Mouse (Mus musculus) erythroblast, embryonic 14.5 days (primary cell): ENCODE measurements at regions not wholly inside any gene's neighbourhood (a gene's known extent, or its start where the extent isn't known, plus 50 kb on each side); places are given as distances from the start of the nearest gene placed in this dataset.

Experiments
- GATA1 ChIP-seq: IDR thresholded peaks from 2 replicates; pipeline ENCODE4 v1.6.1; 2012; ENCODE audit warnings: low read length, inconsistent platforms, mixed read lengths
- TAL1 ChIP-seq: IDR thresholded peaks from 3 replicates; pipeline ENCODE4 v1.6.1; 2012; ENCODE audit warnings: low read length, inconsistent platforms, mixed read lengths

DNA sequence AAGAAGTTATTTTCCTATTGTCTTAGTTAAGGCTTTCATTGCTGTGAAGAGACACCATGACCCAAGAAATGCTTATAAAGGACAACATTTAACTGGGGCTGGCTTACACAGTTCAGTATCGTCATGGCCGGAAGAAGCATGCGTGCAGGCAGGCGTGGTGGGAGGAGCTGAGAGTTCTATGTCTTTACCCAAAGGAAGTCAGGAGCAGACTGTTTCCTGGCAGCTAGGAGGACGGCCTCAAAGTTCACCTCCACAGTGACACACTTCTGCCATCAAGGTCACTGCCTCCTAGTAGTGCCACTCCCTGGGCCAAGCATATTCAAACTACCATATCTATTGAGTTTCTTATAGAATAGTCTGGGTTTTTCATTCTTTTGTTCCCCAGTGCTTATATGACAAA is 148.4 kb upstream of the Tbca start:
- TF ChIP-seq GATA1, result no peak
- no peak for TF ChIP-seq TAL1
